Mouse (Mus musculus): ENCODE measurements around the gene B230118H07Rik. TPM values are rescaled to one million over a fixed set of nuclear protein-coding genes. Genes with fewer than 3 reads are reported as not detected.

B230118H07Rik gene
- total RNA-seq, 2 experiments from 2014 or later: 81.0 to 87.2 TPM

DNA sequence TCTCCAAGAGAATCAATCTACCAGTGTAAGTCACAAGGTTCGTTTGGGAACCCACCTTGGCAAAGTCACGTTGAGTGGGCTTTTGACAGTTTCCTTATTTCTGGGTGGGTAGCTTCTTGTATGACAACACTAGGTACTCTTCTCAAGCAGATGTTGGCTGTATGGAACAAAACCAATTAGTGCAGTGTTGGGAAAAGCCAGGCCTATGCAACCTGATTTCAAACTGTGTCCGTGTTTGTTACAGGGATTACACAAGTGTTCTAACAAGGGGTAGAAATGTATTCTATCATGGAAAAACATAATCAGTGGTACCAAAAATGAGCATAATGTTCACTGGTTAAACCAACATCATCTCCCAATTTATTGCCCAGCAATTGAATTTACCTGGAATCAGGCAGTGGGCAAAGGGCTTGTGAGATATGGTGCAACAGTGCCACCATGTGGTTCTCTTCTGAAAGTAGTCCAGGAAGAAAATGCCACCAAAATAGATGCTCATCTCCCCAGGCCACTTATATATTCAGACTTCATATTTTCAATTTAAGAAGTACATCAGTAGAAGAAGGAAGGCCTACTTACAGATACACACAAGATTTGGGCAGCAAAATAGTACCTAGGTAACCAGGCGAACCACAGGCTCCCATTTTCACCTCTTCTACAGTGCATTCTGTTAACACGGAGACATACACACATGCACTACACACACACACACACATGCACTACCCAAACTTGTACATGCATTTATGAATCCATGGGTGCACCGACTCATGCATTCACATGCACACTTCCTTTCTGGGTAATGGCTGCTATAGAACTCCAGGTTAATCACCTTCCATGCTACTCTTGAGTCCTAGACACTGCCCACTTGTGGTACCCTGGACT lies 123.6 kb downstream of the B230118H07Rik start:
- DNase-seq (ENCODE audit: low spot score): peak; percentile 8

DNA sequence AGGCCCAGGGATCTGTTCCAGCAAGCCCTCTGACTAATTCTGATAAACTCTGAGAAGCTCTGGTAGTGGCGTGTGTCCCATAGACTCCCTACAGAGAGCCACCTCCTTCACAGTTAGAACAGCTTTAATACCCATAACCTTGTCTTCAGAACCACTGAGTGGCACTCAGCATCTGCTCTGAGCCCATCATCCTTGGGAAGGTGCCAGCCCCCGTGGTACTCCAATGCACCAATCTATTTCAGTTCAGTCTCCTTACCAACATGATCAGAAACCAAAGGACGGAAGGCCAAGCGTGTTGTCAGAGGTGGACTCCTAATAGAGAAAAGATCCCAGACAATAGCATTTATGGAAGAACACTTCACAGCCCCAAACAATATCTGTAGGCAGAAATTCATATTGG lies 124.2 kb downstream of the B230118H07Rik start:
- no peak for DNase-seq (ENCODE audit: low spot score)

DNA sequence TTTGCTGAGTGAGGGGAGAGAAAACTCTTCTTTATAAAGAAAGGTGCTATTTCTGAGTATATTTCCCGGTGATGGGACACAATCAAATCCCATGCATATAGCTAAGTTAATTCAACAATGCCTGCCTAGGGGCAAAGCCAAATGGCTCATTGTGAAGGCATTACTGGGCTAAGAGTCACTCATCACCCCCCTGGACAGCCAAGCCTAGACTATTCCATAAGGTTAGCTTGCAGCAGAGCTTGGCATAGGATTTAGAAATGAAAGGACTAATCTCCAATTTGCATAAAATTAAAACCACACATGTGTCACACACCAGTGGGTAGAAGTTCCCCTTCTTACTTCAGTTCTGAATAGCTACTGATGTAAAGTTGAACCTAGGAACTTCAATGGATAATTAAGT lies 128.8 kb downstream of the B230118H07Rik start:
- DNase-seq (ENCODE audit: low spot score): no peak

DNA sequence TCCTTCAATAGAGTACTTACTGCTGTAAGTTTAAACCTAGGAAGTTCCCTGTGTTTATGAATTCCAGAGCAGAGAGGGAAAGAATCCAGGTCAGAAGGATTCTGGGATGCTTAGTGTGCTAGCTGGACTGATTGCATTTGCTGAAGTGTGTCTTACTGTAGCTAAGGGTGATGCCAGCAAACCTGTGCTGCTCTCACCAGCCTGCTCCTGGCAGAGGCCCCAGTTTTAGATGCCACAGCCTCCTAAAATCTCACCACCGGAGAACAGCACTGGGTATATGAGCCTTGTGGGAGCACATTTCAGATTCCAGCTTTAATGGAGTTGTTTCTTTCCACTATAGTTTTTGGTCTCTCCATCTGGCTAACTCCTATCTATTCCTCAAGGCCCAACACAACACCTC lies 129.4 kb downstream of the B230118H07Rik start:
- DNase-seq (ENCODE audit: low spot score): no peak

Other genes starting within 250 kb of the B230118H07Rik start
- gene Rag2, start 24.8 kb downstream of the B230118H07Rik start, total RNA-seq (2021): not detected
- gene Rag1, start within 50 bp of the B230118H07Rik start, total RNA-seq (2021): not detected
- 10 to 100 TPM; 10.2 to 11.4 TPM for gene Traf6, start 28.9 kb upstream of the B230118H07Rik start, total RNA-seq (2021)
- gene Prr5l, start 233.5 kb upstream of the B230118H07Rik start, total RNA-seq (2021): under 1 TPM; 0.16 to 0.19 TPM
- gene Commd9, start 236.7 kb upstream of the B230118H07Rik start, total RNA-seq (2021): 10 to 100 TPM; 33.2 to 41.1 TPM

Measured in gastrocnemius, adult 18-20 months (tissue).